Mouse (Mus musculus) ES-Bruce4 (cell line): ENCODE results near the gene Zfp276.

Experiments
- EP300 ChIP-seq: IDR thresholded peaks from 2 replicates; pipeline ENCODE4 v1.6.1; 2011; ENCODE audit warnings: low read depth, low read length; ENCODE audit not compliant: insufficient read depth
- POLR2A ChIP-seq: IDR thresholded peaks from one replicate; pipeline ENCODE4 v1.8.1; 2011; ENCODE audit warnings: low read length; ENCODE audit not compliant: insufficient read depth

DNA sequence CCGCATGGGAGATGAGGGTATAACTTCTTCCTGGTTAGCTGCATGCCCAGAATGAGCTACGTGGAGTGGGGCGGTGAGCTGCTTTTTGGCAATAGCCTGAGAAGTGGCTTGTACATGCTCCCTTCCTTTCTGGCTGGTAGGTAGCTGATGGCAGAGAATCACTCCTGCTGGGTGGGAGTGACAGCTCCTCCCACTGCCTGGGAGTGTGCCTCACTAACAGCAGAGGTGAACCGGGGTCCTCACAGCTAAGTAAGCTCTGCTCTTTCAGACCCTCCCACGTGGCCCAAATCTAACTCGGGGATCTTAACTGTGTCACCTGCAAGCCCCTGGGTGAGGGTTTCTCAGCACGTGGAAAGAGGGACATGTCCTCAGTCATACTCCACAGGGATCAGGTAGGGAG is 21.4 kb upstream of the Zfp276 start:
- TF ChIP-seq POLR2A (no peak), EP300 (no peak)
